Mouse (Mus musculus) induced T-regulatory cell, adult 2 months (primary cell): ENCODE measurements at regions not wholly inside any gene's neighbourhood (a gene's known extent, or its start where the extent isn't known, plus 50 kb on each side); places are given as distances from the start of the nearest gene placed in this dataset.
"Not testable (repeated sequence)": the region's sequence is repeated elsewhere in the genome, so short reads cannot be mapped to it uniquely, and the experiment has no call there.

Source experiments
- DNase-seq: peaks from one replicate; pipeline ENCODE4 v3.0.0-alpha.2; 2012; ENCODE audit warnings: low read depth

GRCm38 (mm10) chr17:13488608-13489324 lies 134.4 kb downstream of the Tcp10c start:
- DNase-seq: no peak

DNA sequence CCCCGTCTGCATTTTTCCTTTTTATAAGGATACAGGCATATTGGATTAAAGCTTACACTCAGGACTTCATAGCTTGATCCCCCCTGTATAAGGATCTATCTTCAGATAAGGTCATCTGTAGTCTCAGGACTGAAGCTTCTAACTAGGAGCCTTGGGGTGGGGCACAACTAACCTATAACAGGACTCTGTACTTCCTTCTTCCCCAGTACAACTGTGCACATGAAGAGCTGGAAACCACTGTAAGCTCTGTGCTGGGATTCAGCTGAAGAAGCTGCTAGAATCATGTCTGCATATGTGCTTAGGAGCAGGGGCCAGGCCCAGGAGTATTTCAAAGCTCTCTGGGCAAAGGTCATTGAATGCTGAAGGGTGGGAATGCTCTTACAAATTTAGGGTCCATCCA lies 137.9 kb downstream of the Tcp10c start:
- not testable (repeated sequence) for DNase-seq

DNA sequence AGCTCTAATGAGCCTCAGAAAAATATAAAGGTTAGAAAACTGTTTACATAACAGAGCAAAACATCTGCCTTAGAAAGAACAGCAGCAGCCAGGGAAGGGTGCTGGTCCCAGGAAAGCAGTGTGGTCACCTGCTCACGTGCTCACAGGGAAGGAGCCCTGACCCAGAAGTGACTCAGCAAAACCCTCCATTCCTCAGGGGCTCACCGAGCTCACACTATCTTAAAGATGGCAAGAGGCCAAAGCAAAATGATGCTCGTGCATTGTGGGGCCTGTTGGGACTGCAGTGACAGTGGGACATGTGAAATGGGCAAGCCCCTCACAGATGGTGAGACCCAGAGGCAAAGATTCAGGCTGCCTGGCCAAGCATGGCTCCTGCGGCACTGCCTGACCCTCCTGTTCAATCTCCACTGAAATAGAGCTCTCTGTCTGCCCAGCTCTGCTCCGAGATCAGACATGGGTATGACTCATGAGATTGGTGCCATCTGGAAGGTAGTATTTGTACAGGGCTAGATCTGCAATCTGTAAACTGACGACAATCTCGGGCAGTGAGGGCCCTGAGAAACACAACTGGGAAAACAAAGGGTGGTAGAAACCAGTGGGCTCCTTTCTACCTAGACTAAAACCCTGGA lies 138.4 kb downstream of the Tcp10c start:
- DNase-seq: not testable (repeated sequence)

GRCm38 (mm10) chr17:13493866-13494265 lies 139.5 kb downstream of the Tcp10c start:
- DNase-seq: not testable (repeated sequence)

DNA sequence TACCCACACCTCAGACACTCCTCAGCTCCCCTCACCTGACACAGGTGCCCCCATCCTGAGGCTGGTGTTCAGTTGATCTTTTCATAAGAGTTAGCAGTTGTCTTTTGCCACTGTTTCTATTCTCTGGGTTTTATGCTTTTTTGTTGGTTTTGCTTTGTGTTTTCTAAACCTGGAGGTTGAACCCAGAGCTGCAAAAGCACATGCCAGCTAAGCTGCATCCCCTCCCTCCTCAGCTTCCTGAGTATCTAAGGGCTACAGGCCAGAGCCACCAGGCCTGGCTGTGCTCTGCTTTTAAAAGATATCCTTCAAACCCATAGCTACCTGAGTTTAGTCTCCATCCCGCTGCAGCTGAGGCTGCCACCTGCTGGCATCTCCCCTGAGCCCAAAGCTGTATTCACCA lies 140.1 kb downstream of the Tcp10c start:
- not testable (repeated sequence) for DNase-seq

DNA sequence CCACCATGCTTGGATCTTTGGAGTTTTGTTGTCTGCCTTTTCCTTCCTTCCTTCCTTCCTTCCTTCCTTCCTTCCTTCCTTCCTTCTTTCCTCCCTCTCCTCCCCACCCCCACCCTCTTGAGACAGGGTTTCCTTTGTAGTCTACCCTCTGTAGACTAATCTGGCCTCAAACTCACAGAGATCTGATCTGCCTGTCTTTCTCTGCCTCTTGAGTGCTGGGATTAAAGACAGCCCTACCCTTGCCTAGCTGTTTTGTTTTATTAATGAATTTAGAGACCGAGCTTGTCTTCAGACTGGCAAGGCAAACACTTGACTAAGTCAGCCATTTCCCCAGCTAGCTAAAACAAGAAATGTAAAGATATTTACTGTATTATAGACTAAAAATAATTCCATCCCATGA lies 150.0 kb downstream of the Tcp10c start:
- not testable (repeated sequence) for DNase-seq

DNA sequence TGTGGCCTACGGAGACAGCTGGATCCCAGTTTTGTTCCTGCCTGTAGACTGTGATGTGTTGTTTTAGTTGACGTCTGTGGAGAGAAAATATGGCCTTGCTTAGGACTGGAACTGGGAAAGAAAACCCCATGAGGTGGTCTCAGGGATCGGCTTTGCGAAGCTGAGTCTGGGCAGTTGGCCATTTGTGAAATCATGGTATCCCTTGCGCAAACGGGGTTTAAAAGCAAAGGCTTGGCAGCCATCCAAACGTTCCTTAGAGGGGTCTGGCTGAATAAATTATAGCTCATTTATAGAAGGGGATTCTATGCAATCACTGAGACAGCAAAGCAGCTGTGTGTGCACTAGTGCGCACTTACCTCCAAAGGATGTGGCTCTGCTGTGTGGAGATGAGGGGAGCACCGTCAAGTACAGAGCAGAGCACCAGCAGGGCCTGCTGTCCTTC lies 150.5 kb downstream of the Tcp10c start:
- not testable (repeated sequence) for DNase-seq

DNA sequence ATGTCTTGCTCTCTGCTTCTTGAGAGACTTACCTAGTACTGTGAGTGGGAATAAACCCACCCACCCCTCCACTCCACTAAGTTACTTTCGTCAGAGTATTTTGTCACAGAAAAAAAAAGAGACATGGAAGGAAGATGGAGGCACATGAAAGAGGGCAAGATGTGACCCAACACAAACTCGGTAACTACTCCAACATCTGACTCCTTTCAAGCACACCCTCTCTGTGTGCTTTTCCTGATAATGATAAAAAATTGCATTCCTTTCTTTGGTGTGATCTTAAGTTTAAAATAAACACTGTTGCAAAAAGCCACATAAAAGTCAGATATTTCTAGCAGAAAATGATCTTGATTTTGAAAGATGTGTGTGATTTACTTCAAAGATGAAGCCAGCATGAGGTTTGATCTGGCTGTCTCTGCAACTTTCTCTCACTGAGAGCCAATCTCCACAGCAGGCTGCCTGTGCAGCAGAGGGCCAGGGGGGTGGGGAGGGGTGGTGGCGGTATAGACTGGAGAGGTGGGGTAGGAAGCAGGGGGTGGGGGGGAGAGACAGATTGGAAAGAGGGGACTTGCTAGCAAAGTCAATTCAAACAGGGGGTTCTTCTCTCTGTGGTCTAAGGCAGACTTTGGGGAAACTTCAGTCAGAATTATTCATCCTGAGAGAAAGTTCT lies 153.2 kb downstream of the Tcp10c start:
- DNase-seq: not testable (repeated sequence)

- DNase-seq: not testable (repeated sequence)
These were observed 165.2 kb downstream of the Tcp10c start for GRCm38 (mm10) chr17:13519409-13520201.

- DNase-seq: not testable (repeated sequence)
These were observed 178.2 kb downstream of the Tcp10c start for GRCm38 (mm10) chr17:13532579-13532978.

GRCm38 (mm10) chr17:13540446-13541241 lies 186.3 kb downstream of the Tcp10c start:
- peak; percentile 4 for DNase-seq

DNA sequence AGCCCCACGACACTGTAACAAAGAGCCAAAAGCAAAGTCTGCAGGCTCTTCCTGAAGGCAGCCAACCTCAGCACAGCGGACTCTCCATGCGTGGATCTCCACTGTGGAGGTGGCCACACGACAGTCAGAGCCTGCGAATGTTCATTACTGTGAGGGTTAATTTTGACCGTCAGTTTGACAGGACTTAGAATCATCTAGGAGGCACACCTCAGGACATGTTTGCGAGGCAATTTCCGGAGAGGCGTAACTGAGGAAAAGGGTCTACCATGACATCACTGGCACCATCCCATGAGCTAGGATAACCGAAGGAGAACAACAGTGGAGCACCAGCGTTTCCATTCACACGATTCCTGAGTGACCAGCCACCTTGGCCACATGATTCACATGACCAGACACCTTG lies 186.9 kb downstream of the Tcp10c start:
- no peak for DNase-seq

GRCm38 (mm10) chr17:13542261-13542660 lies 187.9 kb downstream of the Tcp10c start:
- peak; percentile 51 for DNase-seq

- no peak for DNase-seq
These were observed 188.5 kb downstream of the Tcp10c start for GRCm38 (mm10) chr17:13542856-13543255.

- DNase-seq: no peak
These were observed 189.8 kb downstream of the Tcp10c start for GRCm38 (mm10) chr17:13544036-13544795.

DNA sequence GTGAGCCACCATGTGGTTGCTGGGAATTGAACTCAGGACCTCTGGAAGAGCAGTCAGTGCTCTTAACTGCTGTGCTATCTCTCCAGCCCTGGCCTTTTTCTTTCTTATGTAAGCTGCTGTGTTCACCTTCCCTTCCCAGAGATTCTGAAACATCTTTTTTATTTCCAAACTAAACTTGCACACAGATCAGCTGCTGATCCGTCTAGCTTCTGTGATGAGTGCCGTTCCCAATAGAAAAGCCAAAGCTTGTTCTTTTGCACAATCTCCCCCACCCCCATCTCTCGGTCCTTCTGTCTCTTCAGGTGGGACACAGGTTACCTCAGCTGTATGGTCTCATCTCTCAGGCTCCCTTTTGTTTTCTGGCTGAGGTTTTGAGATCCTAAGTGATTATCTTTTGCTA lies 191.9 kb downstream of the Tcp10c start:
- DNase-seq: no peak

GRCm38 (mm10) chr17:13546669-13547085 lies 192.3 kb downstream of the Tcp10c start:
- DNase-seq: no peak

DNA sequence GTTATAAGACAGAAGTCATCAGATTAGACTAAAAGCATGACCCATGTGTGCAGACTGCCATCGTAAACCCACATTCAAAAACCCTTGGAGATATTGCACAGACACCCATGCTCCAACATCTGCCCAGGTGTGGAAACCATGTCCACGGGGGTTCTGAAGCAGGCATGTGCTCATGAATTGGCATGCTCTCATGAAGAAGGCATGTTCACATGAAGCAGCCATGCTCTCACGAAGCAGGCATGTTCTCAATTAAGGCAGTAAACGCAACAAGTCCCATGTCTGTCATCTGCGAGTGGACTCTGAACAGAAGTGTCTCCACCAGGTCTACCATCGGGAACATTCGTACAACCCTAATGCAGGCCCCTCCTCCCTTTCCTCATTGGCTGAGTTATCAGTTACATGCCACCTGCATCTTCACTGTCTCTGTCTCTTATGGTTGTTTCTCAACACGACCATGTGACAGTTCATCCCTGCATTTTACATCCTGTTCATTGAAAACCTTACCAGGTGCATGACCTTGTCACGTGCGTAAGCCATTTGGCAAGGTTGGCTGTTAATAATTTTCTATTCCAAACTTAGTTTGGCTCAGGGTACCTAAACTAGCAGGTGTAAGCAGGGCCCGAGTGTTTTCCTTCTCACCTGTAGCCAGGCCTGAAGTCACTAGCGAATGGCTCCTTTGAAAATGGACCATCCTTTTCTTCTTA lies 193.4 kb downstream of the Tcp10c start:
- DNase-seq: no peak

GRCm38 (mm10) chr17:13549975-13550895 lies 195.9 kb downstream of the Tcp10c start:
- no peak for DNase-seq
